Mouse (Mus musculus) brown adipose tissue, adult 24 weeks (tissue): ENCODE results near the gene Hoxa4. TPM values are rescaled to one million over a fixed set of nuclear protein-coding genes. Genes with fewer than 3 reads are reported as not detected.
A peak's percentile ranks its signal among the peaks of the same experiment; 100 is the strongest.

Experiments used
- H3K27ac ChIP-seq: fragments of 200-500 bp; replicated peaks from 2 replicates; pipeline ENCODE4 v1.5.1; 2012; ENCODE audit warnings: low read depth, mild to moderate bottlenecking, low read length
- H3K4me1 ChIP-seq: fragments of 200-500 bp; 2 replicates; pipeline ENCODE4 v1.6.1; 2012; ENCODE audit warnings: low read length, mixed read lengths; ENCODE audit not compliant: control insufficient read depth, insufficient read depth, insufficient read length
- H3K4me3 ChIP-seq: fragments of 200-500 bp; 2 replicates; pipeline ENCODE4 v1.5.1; 2012; ENCODE audit warnings: low read depth, mild to moderate bottlenecking, low read length, moderate library complexity; ENCODE audit not compliant: insufficient read depth
- polyA plus RNA-seq: library from polyadenylated mRNA; stranded (reverse); fragments of >200 nt; gene quantifications from 2 replicates; pipeline ENCODE4 v1.2.4, GENCODE M21; 2012; ENCODE audit not compliant: missing spikeins, insufficient read depth, insufficient read length

Hoxa4 gene
- 14.0 and 26.4 TPM in 2 replicates for polyA plus RNA-seq

- Histone ChIP-seq H3K4me1 (peaks cover 15% of the 10 kb centered on the region), H3K27ac (peak within 1 kb of the TSS; percentile 93), H3K4me3 (peak within 1 kb of the TSS; percentile 98)
These were observed at the start of gene Hoxa4 for GRCm38 (mm10) chr6:52190906-52191810. Hoxa4 (minus strand) TSS chr6:52191753.

- no peak overlapping the region for H3K27ac ChIP-seq
- H3K4me3 ChIP-seq = no peak overlapping the region
- H3K4me1 ChIP-seq = no peaks in the 10 kb centered on the region
These were observed 49.6 kb upstream of the Hoxa4 start for GRCm38 (mm10) chr6:52241001-52241621.

GRCm38 (mm10) chr6:52240389-52241000 lies 48.9 kb upstream of the Hoxa4 start, which contains the start of gene Hoxa10:
Hoxa10 (minus strand) TSS chr6:52240854.
- Histone ChIP-seq H3K4me3 (no peak within 1 kb of the TSS), H3K27ac (no peak within 1 kb of the TSS), H3K4me1 (no peaks in the 10 kb centered on the region)

- Histone ChIP-seq H3K27ac (no peak overlapping the region), H3K4me3 (no peak overlapping the region), H3K4me1 (no peaks in the 10 kb centered on the region)
These were observed 48.3 kb upstream of the Hoxa4 start for GRCm38 (mm10) chr6:52239625-52240388.

GRCm38 (mm10) chr6:52238976-52239375 lies 47.4 kb upstream of the Hoxa4 start:
- H3K4me3 ChIP-seq = no peak overlapping the region
- no peaks in the 10 kb centered on the region for H3K4me1 ChIP-seq
- no peak overlapping the region for H3K27ac ChIP-seq

GRCm38 (mm10) chr6:52238155-52238545 lies 46.6 kb upstream of the Hoxa4 start:
- no peak overlapping the region for H3K27ac ChIP-seq
- no peak overlapping the region for H3K4me3 ChIP-seq
- no peaks in the 10 kb centered on the region for H3K4me1 ChIP-seq

- no peak overlapping the region for H3K4me3 ChIP-seq
- no peaks in the 10 kb centered on the region for H3K4me1 ChIP-seq
- H3K27ac ChIP-seq = no peak overlapping the region
These were observed 46.0 kb upstream of the Hoxa4 start for GRCm38 (mm10) chr6:52237346-52238154.

- H3K4me3 ChIP-seq = no peak overlapping the region
- H3K4me1 ChIP-seq = no peaks in the 10 kb centered on the region
- H3K27ac ChIP-seq = no peak overlapping the region
These were observed 45.3 kb upstream of the Hoxa4 start for GRCm38 (mm10) chr6:52236806-52237205.

- Histone ChIP-seq H3K4me3 (no peak overlapping the region), H3K27ac (no peak overlapping the region), H3K4me1 (no peaks in the 10 kb centered on the region)
These were observed 44.3 kb upstream of the Hoxa4 start for GRCm38 (mm10) chr6:52235866-52236265.

- Histone ChIP-seq H3K4me3 (no peak overlapping the region), H3K4me1 (no peaks in the 10 kb centered on the region), H3K27ac (no peak overlapping the region)
These were observed 43.7 kb upstream of the Hoxa4 start for GRCm38 (mm10) chr6:52235267-52235666.

- peak overlapping the region; percentile 26; the same call in 1 of the 2 replicates for H3K4me3 ChIP-seq
- H3K27ac ChIP-seq = no peak overlapping the region
- H3K4me1 ChIP-seq = no peaks in the 10 kb centered on the region
These were observed 43.0 kb upstream of the Hoxa4 start for GRCm38 (mm10) chr6:52234428-52235140.

GRCm38 (mm10) chr6:52233546-52234427 lies 42.2 kb upstream of the Hoxa4 start:
- Histone ChIP-seq H3K4me1 (no peaks in the 10 kb centered on the region), H3K4me3 (peak overlapping the region; percentile 26; the same call in 1 of the 2 replicates), H3K27ac (no peak overlapping the region)
